Mouse (Mus musculus) thymus, postnatal 4 days (tissue): ENCODE results near the gene Slc16a10.

Experiments used
- DNase-seq: peaks from one replicate; pipeline ENCODE4 v3.0.0; 2021

The Slc16a10 gene

GRCm38 (mm10) chr10:40105174-40105573, 36.9 kb downstream of the Slc16a10 start:
- no peak for DNase-seq

GRCm38 (mm10) chr10:40103790-40104189, 38.3 kb downstream of the Slc16a10 start:
- no peak for DNase-seq

GRCm38 (mm10) chr10:40102986-40103385, 39.1 kb downstream of the Slc16a10 start:
- DNase-seq: no peak

- no peak for DNase-seq
Observed at GRCm38 (mm10) chr10:40102166-40102565, 39.9 kb downstream of the Slc16a10 start.

GRCm38 (mm10) chr10:40098441-40098840, 43.6 kb downstream of the Slc16a10 start:
- DNase-seq: no peak

- DNase-seq: no peak
Observed at GRCm38 (mm10) chr10:40097519-40097918, 44.5 kb downstream of the Slc16a10 start.

GRCm38 (mm10) chr10:40094752-40095151, 47.3 kb downstream of the Slc16a10 start:
- DNase-seq: no peak

- no peak for DNase-seq
Observed at GRCm38 (mm10) chr10:40093526-40093925, 48.5 kb downstream of the Slc16a10 start.

- no peak for DNase-seq
Observed at GRCm38 (mm10) chr10:40091455-40091854, 50.6 kb downstream of the Slc16a10 start.

GRCm38 (mm10) chr10:40090504-40091428, 51.3 kb downstream of the Slc16a10 start:
- no peak for DNase-seq

- DNase-seq: peak; percentile 70
Observed at GRCm38 (mm10) chr10:40084332-40085093, 57.5 kb downstream of the Slc16a10 start.

GRCm38 (mm10) chr10:40083556-40083955, 58.5 kb downstream of the Slc16a10 start:
- no peak for DNase-seq

- no peak for DNase-seq
Observed at GRCm38 (mm10) chr10:40082668-40083067, 59.4 kb downstream of the Slc16a10 start.

- DNase-seq: no peak
Observed at GRCm38 (mm10) chr10:40080533-40080932, 61.5 kb downstream of the Slc16a10 start.

- no peak for DNase-seq
Observed at GRCm38 (mm10) chr10:40079256-40079655, 62.8 kb downstream of the Slc16a10 start.

- no peak for DNase-seq
Observed at GRCm38 (mm10) chr10:40077960-40078353, 64.1 kb downstream of the Slc16a10 start.

- DNase-seq: no peak
Observed at GRCm38 (mm10) chr10:40077346-40077959, 64.6 kb downstream of the Slc16a10 start.

GRCm38 (mm10) chr10:40073608-40074007, 68.5 kb downstream of the Slc16a10 start:
- no peak for DNase-seq

GRCm38 (mm10) chr10:40070684-40071083, 71.4 kb downstream of the Slc16a10 start:
- no peak for DNase-seq

GRCm38 (mm10) chr10:40069270-40069669, 72.8 kb downstream of the Slc16a10 start:
- DNase-seq: no peak

GRCm38 (mm10) chr10:40068595-40068994, 73.5 kb downstream of the Slc16a10 start:
- no peak for DNase-seq

GRCm38 (mm10) chr10:40067529-40067928, 74.5 kb downstream of the Slc16a10 start:
- no peak for DNase-seq

- DNase-seq: no peak
Observed at GRCm38 (mm10) chr10:40067071-40067470, 75.0 kb downstream of the Slc16a10 start.
